Mouse (Mus musculus) gastrocnemius, postnatal 10 days (tissue): ENCODE measurements around the gene Twnk. TPM values are rescaled to one million over a fixed set of nuclear protein-coding genes. Genes with fewer than 3 reads are reported as not detected.

Source experiments
- DNase-seq: peaks from one replicate; pipeline ENCODE4 v3.0.0; 2021; ENCODE audit warnings: mixed read lengths
- long read RNA-seq, 2 experiments: library from polyadenylated mRNA; stranded (forward); transcript quantifications; one replicate each; pipeline ENCODE4 v2.0.0; 2021
- total RNA-seq, 2 experiments: library from RNA; stranded (reverse); gene quantifications; 2 replicates each; pipeline ENCODE4 v1.2.3; 2021

Gene Twnk
- total RNA-seq, result 10 to 100 TPM; 13.8 to 14.7 TPM
- long read RNA-seq, experiment 1, transcript Twnk-201 (5 exons, 3,488 nt), result major isoform, 33 of 43 reads
- long read RNA-seq, experiment 1, partial matches to known transcripts, result 1 of 43 reads
- long read RNA-seq, experiment 1, other reads (novel, unspliced or antisense), result 8 of 43 reads
- long read RNA-seq, experiment 2, transcript Twnk-201 (5 exons, 3,488 nt), result major isoform, 22 of 31 reads
- long read RNA-seq, experiment 2, partial matches to known transcripts, result 3 of 31 reads
- long read RNA-seq, experiment 2, other reads (novel, unspliced or antisense), result 6 of 31 reads

GRCm38 (mm10) chr19:45005444-45005843 lies at the start of gene Twnk:
Gene Twnk, plus strand, starts transcription at chr19:45005663.
- no peak for DNase-seq

GRCm38 (mm10) chr19:44959633-44960032 lies 45.8 kb upstream of the Twnk start:
- no peak for DNase-seq

DNA sequence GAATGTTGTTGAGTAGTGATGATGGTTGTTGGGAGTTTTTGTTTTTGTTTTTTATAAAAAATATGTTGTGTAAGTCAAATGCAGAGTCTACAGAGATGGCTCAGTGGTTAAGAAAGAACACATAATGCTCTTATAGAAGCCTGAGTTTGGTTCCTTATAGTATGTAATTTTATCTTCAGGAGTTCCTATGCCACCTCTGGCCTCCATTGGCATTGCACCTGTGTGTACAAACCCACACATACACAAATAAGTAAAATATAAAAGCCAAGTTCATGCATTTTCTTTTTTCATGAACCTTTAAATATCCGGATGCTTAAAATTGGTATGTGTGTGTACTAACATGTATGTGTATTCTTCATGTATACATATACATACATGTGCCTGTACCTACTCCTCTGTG lies 39.5 kb upstream of the Twnk start:
- no peak for DNase-seq

DNA sequence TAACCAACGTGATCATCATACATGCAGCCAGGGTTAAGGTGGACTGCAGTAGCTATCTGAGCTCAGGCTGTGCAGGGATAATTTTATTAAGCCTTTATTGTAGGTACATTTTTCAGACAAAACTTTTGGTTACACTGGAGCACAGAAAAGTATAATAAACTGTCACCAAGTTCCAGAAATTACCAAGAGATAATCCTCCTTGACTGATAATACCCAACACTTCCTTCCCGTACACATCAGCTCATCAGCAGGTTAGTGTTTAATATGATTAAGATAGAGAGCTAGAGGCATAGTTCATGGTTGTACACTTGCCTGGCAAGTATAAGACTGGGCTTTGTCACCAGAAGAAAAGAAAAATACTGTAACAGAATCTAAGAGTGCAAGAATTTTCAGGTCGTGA lies 37.1 kb upstream of the Twnk start:
- no peak for DNase-seq

- no peak for DNase-seq
These were observed 28.8 kb upstream of the Twnk start for GRCm38 (mm10) chr19:44976636-44977035.

DNA sequence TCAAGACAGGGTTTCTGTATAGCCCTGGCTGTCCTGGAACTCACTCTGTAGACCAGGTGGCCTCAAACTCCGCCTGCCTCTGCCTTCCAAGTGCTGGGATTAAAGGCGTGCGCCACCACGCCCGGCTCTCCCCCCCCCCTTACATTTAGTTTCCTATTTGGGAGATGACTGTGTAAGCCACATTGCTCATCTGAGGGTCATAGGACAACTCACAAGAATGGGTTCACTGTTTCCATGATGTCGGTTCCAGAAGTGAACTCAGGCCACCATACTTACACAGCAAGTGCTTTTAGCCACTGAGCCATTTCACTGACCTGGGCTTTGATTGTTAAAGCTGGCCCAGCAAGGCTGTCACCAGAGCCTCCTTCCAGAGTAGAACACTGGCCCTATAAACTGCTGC lies 28.3 kb upstream of the Twnk start:
- DNase-seq, result no peak

GRCm38 (mm10) chr19:44980787-44981186 lies 24.7 kb upstream of the Twnk start:
- no peak for DNase-seq

- DNase-seq, result no peak
These were observed 22.9 kb upstream of the Twnk start for GRCm38 (mm10) chr19:44982477-44983115.

DNA sequence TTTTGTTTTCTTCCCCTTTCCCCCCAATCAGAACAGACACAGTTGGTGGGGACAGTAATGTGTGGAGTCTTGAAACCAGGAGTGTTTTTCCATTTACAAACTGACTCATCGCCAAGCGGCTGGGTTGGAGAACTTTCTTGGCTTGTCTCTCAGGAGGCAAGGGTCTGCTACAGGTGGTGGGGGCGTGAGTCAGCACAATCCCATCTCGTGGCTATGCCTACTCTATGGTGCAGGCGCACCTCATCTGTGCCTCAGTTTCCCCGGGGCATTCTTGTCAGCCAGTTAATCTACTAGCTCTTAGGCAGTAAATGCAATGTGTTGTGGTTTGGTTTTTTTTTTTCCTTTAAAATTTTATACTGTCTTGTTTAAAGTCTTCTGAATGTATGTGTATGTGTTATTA lies 22.1 kb upstream of the Twnk start:
- no peak for DNase-seq

GRCm38 (mm10) chr19:44984420-44984819 lies 21.0 kb upstream of the Twnk start:
- DNase-seq, result no peak

- no peak for DNase-seq
These were observed 20.1 kb upstream of the Twnk start for GRCm38 (mm10) chr19:44985159-44985988.

- no peak for DNase-seq
These were observed 18.5 kb upstream of the Twnk start for GRCm38 (mm10) chr19:44987004-44987403.

GRCm38 (mm10) chr19:44987851-44988250 lies 17.6 kb upstream of the Twnk start:
- no peak for DNase-seq

GRCm38 (mm10) chr19:44988321-44988720 lies 17.1 kb upstream of the Twnk start:
- DNase-seq, result no peak

- peak; percentile 36 for DNase-seq
These were observed 16.5 kb upstream of the Twnk start, which contains the start of gene Sema4g for GRCm38 (mm10) chr19:44988831-44989566. Gene Sema4g, plus strand, starts transcription at chr19:44989101.

- no peak for DNase-seq
These were observed 15.6 kb upstream of the Twnk start for GRCm38 (mm10) chr19:44989567-44990495.

- no peak for DNase-seq
These were observed 14.4 kb upstream of the Twnk start for GRCm38 (mm10) chr19:44991031-44991430.

DNA sequence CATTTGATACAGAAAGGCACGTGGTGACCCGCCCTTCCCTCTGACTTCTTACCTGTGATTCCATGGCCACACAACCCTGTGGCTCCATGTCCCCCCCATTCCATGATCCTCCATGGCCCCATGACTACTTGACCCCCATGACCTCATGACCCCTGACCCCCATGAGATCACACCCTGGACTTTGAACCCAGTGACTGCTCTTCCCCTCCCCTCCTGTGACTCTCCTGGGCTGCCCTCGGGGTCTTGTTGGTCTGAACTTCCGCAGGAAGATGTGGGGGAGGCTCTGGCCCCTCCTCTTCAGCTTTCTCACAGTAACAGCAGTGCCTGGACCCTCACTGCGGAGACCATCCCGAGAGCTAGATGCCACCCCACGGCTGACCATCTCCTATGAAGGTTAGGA lies 13.2 kb upstream of the Twnk start:
- no peak for DNase-seq

- DNase-seq, result no peak
These were observed 12.8 kb upstream of the Twnk start for GRCm38 (mm10) chr19:44992712-44993111.

DNA sequence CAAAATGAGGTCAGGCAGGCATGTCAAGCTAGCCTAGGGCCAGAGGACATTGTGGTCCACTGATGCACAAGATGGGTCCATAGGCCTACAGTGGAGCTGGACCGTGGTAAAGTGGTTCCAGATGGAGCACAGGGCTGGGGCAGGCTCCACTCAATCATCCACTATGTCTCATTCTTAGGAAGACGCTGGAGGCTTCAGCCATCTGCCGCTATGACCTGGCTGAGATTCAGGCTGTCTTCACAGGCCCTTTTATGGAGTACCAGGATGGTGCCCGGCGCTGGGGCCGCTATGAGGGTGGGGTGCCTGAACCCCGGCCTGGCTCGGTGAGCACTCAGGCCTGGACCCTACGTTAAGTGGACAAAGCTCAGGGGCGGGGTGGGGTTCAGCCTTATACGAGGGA lies 7.7 kb upstream of the Twnk start:
- no peak for DNase-seq

- DNase-seq, result no peak
These were observed 5.8 kb upstream of the Twnk start for GRCm38 (mm10) chr19:44999647-45000046.
